Comparison of ENCODE assay signal across 8 mouse cellular contexts in the genomic region with DNA sequence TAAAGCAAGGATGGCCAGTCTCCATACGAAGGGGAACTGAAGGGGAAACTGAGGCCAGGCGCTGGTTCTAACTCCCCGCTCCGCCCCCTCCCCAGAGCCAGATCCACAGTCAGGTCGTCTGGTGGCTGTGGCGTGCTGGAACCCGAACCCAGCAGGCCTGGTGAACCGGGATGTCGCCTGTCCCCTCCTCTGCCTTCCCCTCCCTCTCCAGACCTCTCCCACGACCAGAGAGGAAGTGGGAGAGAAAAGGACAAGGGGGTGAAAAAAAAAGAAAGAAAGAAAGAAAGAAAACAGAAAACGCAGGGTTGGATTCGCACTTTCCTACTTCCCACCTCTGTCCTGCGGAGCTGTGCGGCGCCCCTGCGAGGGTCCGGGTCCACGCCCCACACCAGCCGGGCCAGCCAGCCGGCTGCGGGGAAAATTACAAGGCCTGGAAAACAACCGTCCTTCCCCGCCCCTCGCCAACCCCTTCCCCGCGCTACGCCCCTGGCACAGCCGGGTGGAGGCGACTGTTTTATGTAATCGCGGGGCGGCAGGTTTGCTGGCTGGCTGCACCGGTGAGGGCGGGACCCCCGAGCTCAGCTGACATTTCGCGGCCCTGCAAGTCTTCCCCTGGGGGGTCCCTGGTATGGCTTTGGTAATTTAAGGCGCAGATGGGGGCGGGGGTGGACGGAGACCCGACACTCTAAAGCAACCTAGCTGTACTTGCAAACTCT. TPM values are rescaled to one million over a fixed set of nuclear protein-coding genes. Genes with fewer than 3 reads are reported as not detected.
DNase-seq lines count a peak whose midpoint lies in the region; ATAC-seq and TF ChIP-seq lines count a peak whose summit lies in the region.

A gene (plus strand): TSS at position 255 of the 716 bp plus-strand sequence.

- H3K27me3 ChIP-seq in G1E (ENCODE audit: insufficient read depth, low read length) = no peaks in the 10 kb centered on the region
- H3K27me3 ChIP-seq in forebrain, embryonic 10.5 days (ENCODE audit: poor library complexity, severe bottlenecking) = peaks cover 49% of the 10 kb centered on the region
- peaks cover 8% of the 10 kb centered on the region; the same call in 1 of the 2 replicates for H3K27me3 ChIP-seq in lung, embryonic 16.5 days (ENCODE audit: control insufficient read depth, insufficient read depth, low read depth, low read length)

- peak within 1 kb of the TSS; percentile 97 for H3K9ac ChIP-seq in lung, embryonic 16.5 days (ENCODE audit: low read length)

- peaks cover 39% of the 10 kb centered on the region for H3K4me1 ChIP-seq in G1E (ENCODE audit: insufficient read depth, low read depth, low read length)
- H3K4me1 ChIP-seq in forebrain, embryonic 10.5 days = peaks cover 47% of the 10 kb centered on the region
- peaks cover 35% of the 10 kb centered on the region for H3K4me1 ChIP-seq in lung, embryonic 16.5 days (replicated peaks; ENCODE audit: control insufficient read depth, insufficient read depth, low read length)

- WGBS in forebrain, embryonic 10.5 days = 2% methylated on average over 41 of the region's 41 CpGs
- 1% methylated on average over 40 of the region's 41 CpGs for WGBS in lung, embryonic 16.5 days

- ATAC-seq in G1E (ENCODE audit: extremely low read depth, insufficient number of reproducible peaks, low FRiP score, poor library complexity, severe bottlenecking) = no peak
- ATAC-seq in lung, embryonic 16.5 days (ENCODE audit: low read depth) = no peak
- ATAC-seq in inflammation-experienced regulatory T-cells, adult 6 months = no peak

- TF ChIP-seq CTCF in G1E (IDR thresholded peaks at IDR 0.05; ENCODE audit: low read depth, low read length) = no peak

- H3K36me3 ChIP-seq in G1E (replicated peaks) = peaks cover 18% of the 10 kb centered on the region
- H3K36me3 ChIP-seq in forebrain, embryonic 10.5 days (replicated peaks) = no peaks in the 10 kb centered on the region
- H3K36me3 ChIP-seq in lung, embryonic 16.5 days (ENCODE audit: control insufficient read depth, insufficient read depth, low read length) = no peaks in the 10 kb centered on the region

- intact Hi-C loops in heart, postnatal 14 days (cut with DNase I) = no loop called here

- DNase-seq in G1E (ENCODE audit: low spot score) = peak; percentile 67
- peak; percentile 67 for DNase-seq in adrenal gland, postnatal 14 days
- peak; percentile 60 for DNase-seq in forebrain, embryonic 10.5 days (ENCODE audit: extremely low spot score, low spot score)
- peak in 1 of 2 experiments; percentile 49 for DNase-seq in heart, postnatal 14 days
- DNase-seq in kidney, postnatal 4 days = peak; percentile 65 to 70
- DNase-seq in right cerebral cortex, postnatal 25 days = peak; percentile 60

- peak within 1 kb of the TSS; percentile 97 for H3K27ac ChIP-seq in forebrain, embryonic 10.5 days
- peak within 1 kb of the TSS; percentile 99 for H3K27ac ChIP-seq in lung, embryonic 16.5 days (ENCODE audit: low read length)

- H3K4me2 ChIP-seq in lung, embryonic 16.5 days (ENCODE audit: low read depth, low read length) = peak within 1 kb of the TSS; percentile 99

- H3K4me3 ChIP-seq in G1E (ENCODE audit: low read depth, low read length) = peak within 1 kb of the TSS; percentile 79
- peak within 1 kb of the TSS; percentile 91 for H3K4me3 ChIP-seq in forebrain, embryonic 10.5 days
- H3K4me3 ChIP-seq in lung, embryonic 16.5 days (ENCODE audit: low read length) = peak within 1 kb of the TSS; percentile 91

- no peaks in the 10 kb centered on the region for H3K9me3 ChIP-seq in G1E (replicated peaks)
- H3K9me3 ChIP-seq in forebrain, embryonic 10.5 days = no peaks in the 10 kb centered on the region
- H3K9me3 ChIP-seq in lung, embryonic 16.5 days (ENCODE audit: control insufficient read depth, low read length) = no peaks in the 10 kb centered on the region

RNA-seq across cellular contexts. Expression of the gene that starts here (rescaled TPM):
- total RNA-seq in G1E (2014; fragmentation: Nextera tagmentation) (27.7 and 31.1 TPM in 2 replicates), G1E (2017) (6.4 and 7.1 TPM in 2 replicates)
- 75.7 and 79.1 TPM in 2 replicates for polyA plus RNA-seq in G1E (2012)
- 66.9 and 73.8 TPM in 2 replicates for total RNA-seq in adrenal gland, postnatal 14 days (2021)
- polyA plus RNA-seq in forebrain, embryonic 10.5 days (2016; fragmentation: Nextera tagmentation; extraction: Ambion mirVana) = 6.8 and 7.5 TPM in 2 replicates
- 10 to 100 TPM; 40.8 to 43.2 TPM for total RNA-seq in heart, postnatal 14 days (2021)
- polyA plus RNA-seq in lung, embryonic 16.5 days (2015; fragmentation: Nextera tagmentation; extraction: Ambion mirVana) = 31.5 and 31.6 TPM in 2 replicates
- polyA plus RNA-seq in inflammation-experienced regulatory T-cells, adult 6 months (2017; shearing (Covaris generic)) = 10 to 100 TPM in 1 of 3 experiments, 1 to 10 TPM in 2; 8.5 to 10.8 (median 9.3) TPM
